Mouse (Mus musculus) embryo, embryonic 9.5 days (tissue): Measurements from ENCODE around the gene Vmn2r21.
"Not testable (repeated sequence)": the region's sequence is repeated elsewhere in the genome, so short reads cannot be mapped to it uniquely, and the experiment has no call there.

Experiments used
- DNase-seq: peaks from one replicate; pipeline ENCODE4 v3.0.0-alpha.2; 2017; ENCODE audit errors: extremely low spot score

The Vmn2r21 gene

DNA sequence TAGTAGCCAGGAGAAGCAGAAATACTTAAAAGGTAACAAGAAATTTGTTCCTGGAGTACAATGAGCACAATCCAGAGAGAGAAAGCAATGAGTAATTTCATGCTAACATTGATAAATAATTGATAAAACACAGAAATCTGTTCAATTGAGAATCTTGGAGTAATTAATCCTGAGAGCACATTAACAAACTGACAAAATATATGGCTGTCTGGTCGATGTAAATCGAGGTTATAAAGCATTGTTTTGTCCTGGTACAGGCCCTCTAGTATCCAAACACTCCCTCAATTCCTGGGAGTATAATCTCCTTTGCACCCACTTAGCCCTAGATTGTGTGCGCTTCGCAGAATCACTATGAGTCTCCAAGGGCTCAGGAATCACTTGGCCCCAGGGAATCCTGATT is at the start of gene Vmn2r21:
Gene Vmn2r21, minus strand, starts transcription at position 101 of the 400 bp plus-strand sequence.
- not testable (repeated sequence) for DNase-seq

DNA sequence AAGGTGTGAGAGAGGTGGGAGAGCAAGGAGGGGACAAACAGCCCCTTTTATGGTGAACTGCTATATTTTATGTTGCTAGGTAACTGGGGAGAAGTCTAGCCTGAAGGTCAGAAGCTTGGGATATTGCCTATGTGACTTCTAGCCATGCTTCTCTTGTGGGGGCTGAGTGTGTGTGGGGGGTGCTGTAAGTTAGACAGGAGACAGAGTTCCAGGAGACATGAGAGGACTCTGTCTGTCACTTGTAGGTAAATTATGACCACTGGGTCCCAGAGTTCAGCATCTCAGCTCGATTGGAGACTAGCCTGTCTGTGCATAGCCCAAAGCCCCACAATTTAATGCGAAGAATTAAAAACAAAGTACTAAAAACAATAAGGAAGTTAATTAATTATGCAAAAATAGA is 41.5 kb upstream of the Vmn2r21 start:
- DNase-seq: not testable (repeated sequence)

DNA sequence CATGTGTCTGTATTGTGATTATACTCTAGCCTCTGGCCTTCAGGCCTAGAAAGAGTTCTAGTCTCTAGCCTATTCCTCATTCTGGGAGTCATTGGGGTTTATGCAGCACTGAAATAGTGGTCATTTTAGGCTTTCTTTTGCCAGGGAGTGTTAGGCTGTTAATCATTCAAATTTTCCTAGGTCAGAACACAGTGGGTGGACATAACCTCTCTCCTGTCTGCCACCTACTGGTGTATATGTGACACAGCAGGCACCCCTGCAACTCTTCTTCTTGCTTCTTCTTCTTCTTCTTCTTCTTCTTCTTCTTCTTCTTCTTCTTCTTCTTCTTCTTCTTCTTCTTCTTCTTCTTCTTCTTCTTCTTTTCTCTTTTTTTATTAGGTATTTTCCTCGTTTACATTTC is 6.5 kb upstream of the Vmn2r21 start:
- DNase-seq: not testable (repeated sequence)

DNA sequence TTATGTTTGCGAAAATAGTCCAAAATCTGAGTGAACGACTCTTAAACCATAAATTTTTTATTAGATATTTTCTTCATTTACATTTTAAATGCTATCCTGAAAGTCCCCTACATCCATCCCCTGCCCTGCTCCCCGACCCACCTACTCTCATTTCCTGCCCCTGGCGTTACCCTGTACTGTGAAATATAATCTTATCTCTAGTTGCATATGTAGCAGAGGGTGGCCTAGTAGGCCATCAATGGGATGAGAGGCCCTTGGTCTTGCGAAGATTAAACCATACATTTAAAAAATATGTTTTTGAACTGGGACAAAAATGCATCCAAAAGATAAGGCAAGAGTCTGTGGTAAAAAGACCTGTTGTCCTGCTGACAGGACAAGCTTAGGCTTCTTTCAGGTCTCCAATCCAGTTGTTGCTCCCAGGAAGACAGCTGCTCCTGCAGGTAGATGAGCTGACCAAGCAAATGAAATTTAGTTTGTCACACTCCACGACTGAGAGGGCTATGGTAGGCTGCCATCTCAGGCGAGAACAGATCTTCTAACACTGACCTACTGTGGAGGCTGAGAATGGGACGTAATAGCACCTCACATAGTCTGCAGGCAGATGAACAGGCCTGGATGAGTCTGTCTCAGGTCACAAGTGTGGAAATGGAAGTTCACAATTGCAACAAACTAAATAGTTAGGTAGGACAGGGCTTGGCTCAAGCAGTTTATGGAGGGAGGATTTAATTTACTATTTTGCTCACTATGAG is 10.8 kb downstream of the Vmn2r21 start:
- DNase-seq: not testable (repeated sequence)

DNA sequence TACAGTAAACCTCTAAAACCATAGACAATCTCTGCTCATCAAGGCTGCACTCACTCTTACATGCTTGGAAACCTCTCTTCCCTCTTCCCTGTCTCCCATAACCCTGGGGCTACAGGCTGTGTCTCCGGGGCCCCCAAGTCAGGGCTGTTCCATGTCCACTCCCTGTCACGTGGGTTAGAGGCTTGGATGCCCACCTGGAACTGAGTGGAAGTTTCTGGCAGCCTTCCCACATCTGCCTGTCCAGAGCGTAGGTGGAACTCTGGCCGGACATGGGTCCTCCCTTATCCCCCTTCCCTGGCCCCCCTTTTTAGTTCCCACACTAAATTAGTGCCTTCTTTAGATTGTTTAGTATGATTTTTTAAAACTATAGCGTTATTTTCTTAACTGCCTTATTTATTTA is 60.2 kb downstream of the Vmn2r21 start:
- DNase-seq: not testable (repeated sequence)

DNA sequence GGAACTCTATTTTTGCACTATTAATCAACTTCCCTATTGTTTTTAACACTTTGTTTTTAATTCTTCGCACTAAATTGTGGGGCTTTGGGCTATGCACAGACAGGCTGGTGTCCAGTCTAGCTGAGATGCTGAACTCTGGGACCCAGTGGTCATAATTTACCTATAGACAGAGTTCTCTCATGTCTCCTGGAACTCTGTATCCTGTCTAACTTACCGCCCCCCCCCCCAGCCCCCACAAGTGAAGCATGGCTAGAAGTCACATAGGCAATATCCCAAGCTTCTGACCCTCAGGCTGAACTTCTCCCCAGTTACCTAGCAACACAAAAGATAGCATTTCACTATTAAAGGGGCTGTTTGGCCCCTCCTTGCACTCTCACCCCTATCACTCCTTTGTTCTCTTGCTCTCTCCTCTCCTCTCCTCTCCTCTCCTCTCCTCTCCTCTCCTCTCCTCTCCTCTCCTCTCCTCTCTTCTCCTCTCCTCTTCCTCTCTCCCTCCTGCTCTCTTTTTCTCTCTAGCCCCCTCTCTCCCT is 60.7 kb downstream of the Vmn2r21 start:
- not testable (repeated sequence) for DNase-seq

DNA sequence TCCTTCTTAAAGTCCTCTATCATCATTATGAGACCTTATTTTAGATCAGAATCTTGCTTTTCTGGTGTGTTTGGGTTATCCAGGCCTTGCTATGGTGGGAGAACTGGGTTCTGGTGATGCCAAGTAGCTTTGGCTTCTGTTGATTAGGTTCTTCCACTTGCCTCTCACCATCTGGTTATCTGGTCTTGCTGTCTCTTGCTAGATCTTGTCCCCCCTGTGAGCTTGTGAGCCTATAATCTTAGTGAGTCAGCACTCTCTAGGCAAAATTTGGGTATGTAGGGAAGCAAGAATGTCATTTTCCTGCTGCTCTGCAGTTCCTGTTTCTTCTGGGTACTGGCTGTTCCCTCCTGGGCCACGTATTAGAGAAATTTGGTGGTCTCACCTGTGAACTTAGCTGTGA is 64.6 kb downstream of the Vmn2r21 start:
- DNase-seq: not testable (repeated sequence)
